Mouse (Mus musculus) heart, embryonic 16.5 days (tissue): ENCODE data around the gene Cwc25. TPM values are rescaled to one million over a fixed set of nuclear protein-coding genes. Genes with fewer than 3 reads are reported as not detected.
A peak's percentile ranks its signal among the peaks of the same experiment; 100 is the strongest.

ENCODE experiments used
- ATAC-seq: fragments of 200-750 bp; cut with Nextera tagmentation; replicated peaks from 2 replicates; pipeline ENCODE4 v1.8.0; 2017; ENCODE audit warnings: moderate number of reproducible peaks; ENCODE audit not compliant: insufficient read depth, low FRiP score; ENCODE audit errors: extremely low read depth
- H3K27ac ChIP-seq: fragments of 300-500 bp; sonication (generic); 2 replicates; pipeline ENCODE4 v1.5.1; 2014; ENCODE audit warnings: mild to moderate bottlenecking, low read length, control low read depth, moderate library complexity
- H3K27me3 ChIP-seq: fragments of 300-500 bp; sonication (generic); 2 replicates; pipeline ENCODE4 v1.6.1; 2014; ENCODE audit warnings: low read length, mixed read lengths; ENCODE audit not compliant: control insufficient read depth, insufficient read depth
- H3K36me3 ChIP-seq: fragments of 300-500 bp; sonication (generic); 2 replicates; pipeline ENCODE4 v1.6.1; 2014; ENCODE audit not compliant: control insufficient read depth, insufficient read depth
- H3K4me1 ChIP-seq: fragments of 300-500 bp; sonication (generic); 2 replicates; pipeline ENCODE4 v1.6.1; 2014; ENCODE audit warnings: low read length, mixed read lengths; ENCODE audit not compliant: control insufficient read depth, insufficient read depth
- H3K4me2 ChIP-seq: fragments of 300-500 bp; sonication (generic); 2 replicates; pipeline ENCODE4 v1.6.1; 2014; ENCODE audit warnings: low read depth, mild to moderate bottlenecking, control low read depth, low read length
- H3K4me3 ChIP-seq: fragments of 300-500 bp; sonication (generic); 2 replicates; pipeline ENCODE4 v1.5.1; 2014; ENCODE audit warnings: mild to moderate bottlenecking, control low read depth, low read length
- H3K9ac ChIP-seq: fragments of 300-500 bp; sonication (generic); 2 replicates; pipeline ENCODE4 v1.6.1; 2014; ENCODE audit warnings: low read length, control low read depth
- H3K9me3 ChIP-seq: fragments of 300-500 bp; sonication (generic); replicated peaks from 2 replicates; pipeline ENCODE4 v1.6.1; 2016; ENCODE audit warnings: low read length; ENCODE audit not compliant: control insufficient read depth
- WGBS: fragments of 180-500 bp; shearing (Covaris S2); extraction: QIAGEN DNeasy Blood & Tissue Kit; methylation state at CpG from one replicate; pipeline ENCODE4 v1.1.7; 2014; 5-methylcytosine and 5-hydroxymethylcytosine counted together
- polyA plus RNA-seq: library from polyadenylated mRNA; unstranded; fragments of >200 nt; fragmentation: Nextera tagmentation; extraction: Ambion mirVana; gene quantifications from 2 replicates; pipeline ENCODE4 v1.2.1, GENCODE M21; 2015

Cwc25 gene
- polyA plus RNA-seq, 1 experiment from 2014 or later: 12.5 TPM

- peak overlapping the region; percentile 97 for H3K9ac ChIP-seq
- H3K4me3 ChIP-seq: peak overlapping the region; percentile 94
- H3K27ac ChIP-seq: peak overlapping the region; percentile 80
- H3K4me1 ChIP-seq: peaks cover 18% of the 10 kb centered on the region
- peaks cover 41% of the 10 kb centered on the region for H3K36me3 ChIP-seq
- WGBS: 1% methylated on average over 11 of the region's 11 CpGs
- H3K27me3 ChIP-seq: no peaks in the 10 kb centered on the region
- no peaks in the 10 kb centered on the region; the same call in 1 of the 2 replicates for H3K9me3 ChIP-seq
- peak overlapping the region; percentile 86 for H3K4me2 ChIP-seq
- ATAC-seq: peak; percentile 8; the same call in 1 of the 2 replicates
Measured at GRCm38 (mm10) chr11:97781478-97781831, 15.1 kb upstream of the Cwc25 start.

- WGBS: 57% methylated on average over 2 of the region's 2 CpGs
- no peak for ATAC-seq
Measured at GRCm38 (mm10) chr11:97779968-97780701, 13.8 kb upstream of the Cwc25 start.

GRCm38 (mm10) chr11:97778918-97779317 lies 12.6 kb upstream of the Cwc25 start:
- H3K9me3 ChIP-seq: no peaks in the 10 kb centered on the region; the same call in 1 of the 2 replicates
- H3K36me3 ChIP-seq: peaks cover 42% of the 10 kb centered on the region
- H3K27ac ChIP-seq: no peak overlapping the region
- 83% methylated on average over 1 of the region's 1 CpGs for WGBS
- no peaks in the 10 kb centered on the region for H3K27me3 ChIP-seq
- H3K4me3 ChIP-seq: no peak overlapping the region
- no peak overlapping the region for H3K9ac ChIP-seq
- ATAC-seq: no peak
- H3K4me2 ChIP-seq: no peak overlapping the region
- H3K4me1 ChIP-seq: peaks cover 18% of the 10 kb centered on the region

More at GRCm38 (mm10) chr11:97779968-97780701, 13.8 kb upstream of the Cwc25 start:
- Histone ChIP-seq H3K9me3 (no peaks in the 10 kb centered on the region; the same call in 1 of the 2 replicates), H3K27me3 (no peaks in the 10 kb centered on the region), H3K27ac (no peak overlapping the region), H3K9ac (peak overlapping the region; percentile 30; the same call in 1 of the 2 replicates), H3K4me2 (peak overlapping the region; percentile 86), H3K36me3 (peaks cover 42% of the 10 kb centered on the region), H3K4me1 (peaks cover 18% of the 10 kb centered on the region), H3K4me3 (peak overlapping the region; percentile 94)

- peaks cover 42% of the 10 kb centered on the region for H3K36me3 ChIP-seq
- ATAC-seq: no peak
- H3K27me3 ChIP-seq: no peaks in the 10 kb centered on the region
- H3K4me3 ChIP-seq: no peak overlapping the region
- peaks cover 13% of the 10 kb centered on the region for H3K4me1 ChIP-seq
- H3K4me2 ChIP-seq: no peak overlapping the region
- no peaks in the 10 kb centered on the region; the same call in 1 of the 2 replicates for H3K9me3 ChIP-seq
- 35% methylated on average over 2 of the region's 2 CpGs for WGBS
- no peak overlapping the region for H3K27ac ChIP-seq
- H3K9ac ChIP-seq: no peak overlapping the region
Measured at GRCm38 (mm10) chr11:97777129-97777529, 10.8 kb upstream of the Cwc25 start.

GRCm38 (mm10) chr11:97776497-97777128 lies 10.3 kb upstream of the Cwc25 start:
- no peak overlapping the region for H3K27ac ChIP-seq
- 59% methylated on average over 5 of the region's 5 CpGs for WGBS
- H3K4me3 ChIP-seq: no peak overlapping the region
- H3K4me1 ChIP-seq: peaks cover 13% of the 10 kb centered on the region
- H3K36me3 ChIP-seq: peaks cover 42% of the 10 kb centered on the region
- no peak overlapping the region for H3K9ac ChIP-seq
- H3K9me3 ChIP-seq: no peaks in the 10 kb centered on the region; the same call in 1 of the 2 replicates
- H3K4me2 ChIP-seq: no peak overlapping the region
- no peak for ATAC-seq
- H3K27me3 ChIP-seq: no peaks in the 10 kb centered on the region

- H3K4me1 ChIP-seq: peaks cover 10% of the 10 kb centered on the region
- no peak within 1 kb of the TSS for H3K4me2 ChIP-seq
- no peak within 1 kb of the TSS for H3K27ac ChIP-seq
- H3K9ac ChIP-seq: no peak within 1 kb of the TSS
- WGBS: 51% methylated on average over 17 of the region's 17 CpGs
- no peak within 1 kb of the TSS for H3K4me3 ChIP-seq
- H3K36me3 ChIP-seq: peaks cover 41% of the 10 kb centered on the region
- no peaks in the 10 kb centered on the region; the same call in 1 of the 2 replicates for H3K9me3 ChIP-seq
- H3K27me3 ChIP-seq: no peaks in the 10 kb centered on the region
- no peak for ATAC-seq
Measured at GRCm38 (mm10) chr11:97775808-97776496, 9.6 kb upstream of the Cwc25 start, which contains the start of gene 1700001P01Rik. Gene 1700001P01Rik (minus strand): TSS chr11:97775918.

GRCm38 (mm10) chr11:97775186-97775585 lies 8.8 kb upstream of the Cwc25 start:
- H3K36me3 ChIP-seq: peaks cover 33% of the 10 kb centered on the region
- 70% methylated on average over 13 of the region's 13 CpGs for WGBS

GRCm38 (mm10) chr11:97771410-97771809 lies 5.1 kb upstream of the Cwc25 start:
- Histone ChIP-seq H3K9me3 (no peaks in the 10 kb centered on the region), H3K4me3 (no peak overlapping the region), H3K4me1 (no peaks in the 10 kb centered on the region), H3K27ac (no peak overlapping the region), H3K4me2 (no peak overlapping the region), H3K36me3 (peaks cover under 1% of the 10 kb centered on the region; the same call in 1 of the 2 replicates), H3K9ac (no peak overlapping the region), H3K27me3 (no peaks in the 10 kb centered on the region)
- ATAC-seq: no peak
- WGBS: 73% methylated on average over 14 of the region's 14 CpGs

More at GRCm38 (mm10) chr11:97775186-97775585, 8.8 kb upstream of the Cwc25 start:
- H3K4me2 ChIP-seq: no peak overlapping the region
- H3K4me1 ChIP-seq: peaks cover 2% of the 10 kb centered on the region; the same call in 1 of the 2 replicates
- no peaks in the 10 kb centered on the region for H3K27me3 ChIP-seq
- no peak overlapping the region for H3K27ac ChIP-seq
- no peak for ATAC-seq
- H3K9me3 ChIP-seq: no peaks in the 10 kb centered on the region; the same call in 1 of the 2 replicates
- H3K9ac ChIP-seq: no peak overlapping the region
- H3K4me3 ChIP-seq: no peak overlapping the region
